Mouse (Mus musculus) liver (tissue): ENCODE data around the gene Irx4.

Source experiments
- DNase-seq: peaks from one replicate; pipeline ENCODE4 v3.0.0-alpha.2; 2020; ENCODE audit warnings: mixed read lengths

The Irx4 gene

GRCm38 (mm10) chr13:73270451-73271081, 10.3 kb downstream of the Irx4 start:
- no peak for DNase-seq

GRCm38 (mm10) chr13:73271336-73272242, 11.3 kb downstream of the Irx4 start:
- no peak for DNase-seq

- DNase-seq = no peak
Measured at GRCm38 (mm10) chr13:73272794-73273282, 12.6 kb downstream of the Irx4 start.

GRCm38 (mm10) chr13:73273536-73273935, 13.3 kb downstream of the Irx4 start:
- DNase-seq = no peak

GRCm38 (mm10) chr13:73277361-73277760, 17.1 kb downstream of the Irx4 start:
- DNase-seq = no peak

- DNase-seq = no peak
Measured at GRCm38 (mm10) chr13:73277797-73278196, 17.5 kb downstream of the Irx4 start.

GRCm38 (mm10) chr13:73279196-73279595, 18.9 kb downstream of the Irx4 start:
- no peak for DNase-seq

GRCm38 (mm10) chr13:73282407-73282806, 22.1 kb downstream of the Irx4 start:
- DNase-seq = no peak

- no peak for DNase-seq
Measured at GRCm38 (mm10) chr13:73283534-73283933, 23.3 kb downstream of the Irx4 start.

- DNase-seq = no peak
Measured at GRCm38 (mm10) chr13:73290206-73290605, 29.9 kb downstream of the Irx4 start.

- DNase-seq = no peak
Measured at GRCm38 (mm10) chr13:73291102-73291501, 30.8 kb downstream of the Irx4 start.

GRCm38 (mm10) chr13:73298717-73299116, 38.4 kb downstream of the Irx4 start:
- peak; percentile 9 for DNase-seq

- DNase-seq = no peak
Measured at GRCm38 (mm10) chr13:73299322-73299721, 39.0 kb downstream of the Irx4 start.

GRCm38 (mm10) chr13:73304729-73305128, 44.5 kb downstream of the Irx4 start:
- no peak for DNase-seq

- DNase-seq = no peak
Measured at GRCm38 (mm10) chr13:73305398-73306084, 45.3 kb downstream of the Irx4 start.

GRCm38 (mm10) chr13:73306085-73306410, 45.8 kb downstream of the Irx4 start:
- no peak for DNase-seq

GRCm38 (mm10) chr13:73306430-73306829, 46.2 kb downstream of the Irx4 start:
- no peak for DNase-seq

GRCm38 (mm10) chr13:73310183-73310929, 50.1 kb downstream of the Irx4 start:
- DNase-seq = peak; percentile 67
